Mouse (Mus musculus): ENCODE results near the gene Myt1l.

Myt1l gene

DNA sequence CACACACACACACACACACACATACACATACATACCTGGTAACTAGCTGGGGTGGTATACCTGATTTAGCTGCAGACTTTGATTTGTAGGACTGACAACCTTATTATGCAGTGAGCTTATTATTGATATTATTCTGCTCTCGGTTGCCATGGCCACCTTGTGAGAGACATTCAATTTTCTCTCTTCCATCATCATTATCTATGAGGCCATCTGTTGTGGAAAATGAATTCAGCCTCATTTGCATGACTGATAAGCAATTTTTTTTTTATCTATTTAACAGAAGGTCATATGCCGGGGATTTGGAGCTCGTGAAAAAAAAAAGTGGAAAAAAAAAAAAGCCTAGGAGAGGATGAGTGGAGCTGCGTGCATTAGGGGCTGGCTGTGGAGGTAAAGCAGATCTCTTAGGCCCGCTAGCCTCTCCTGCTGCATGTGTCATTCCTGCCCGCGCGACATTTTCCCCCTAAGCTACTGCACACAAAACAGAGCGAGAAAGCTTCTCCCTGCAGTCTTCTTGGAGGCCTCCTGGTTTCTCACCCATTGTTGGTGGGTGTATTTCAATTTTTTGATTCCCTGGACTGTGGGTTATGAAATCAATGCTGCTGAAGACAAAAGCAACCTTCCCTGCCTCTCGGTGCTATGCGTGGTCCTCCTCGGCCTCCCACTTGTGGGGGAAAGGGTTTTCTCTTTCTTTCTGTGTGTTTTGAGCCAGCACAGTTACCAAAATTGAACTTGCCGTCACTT is at the start of gene Myt1l:
Gene Myt1l, plus strand, starts transcription at position 354 of the 741 bp plus-strand sequence.
- DNase-seq (ENCODE audit: low read depth, low spot score): no peak

DNA sequence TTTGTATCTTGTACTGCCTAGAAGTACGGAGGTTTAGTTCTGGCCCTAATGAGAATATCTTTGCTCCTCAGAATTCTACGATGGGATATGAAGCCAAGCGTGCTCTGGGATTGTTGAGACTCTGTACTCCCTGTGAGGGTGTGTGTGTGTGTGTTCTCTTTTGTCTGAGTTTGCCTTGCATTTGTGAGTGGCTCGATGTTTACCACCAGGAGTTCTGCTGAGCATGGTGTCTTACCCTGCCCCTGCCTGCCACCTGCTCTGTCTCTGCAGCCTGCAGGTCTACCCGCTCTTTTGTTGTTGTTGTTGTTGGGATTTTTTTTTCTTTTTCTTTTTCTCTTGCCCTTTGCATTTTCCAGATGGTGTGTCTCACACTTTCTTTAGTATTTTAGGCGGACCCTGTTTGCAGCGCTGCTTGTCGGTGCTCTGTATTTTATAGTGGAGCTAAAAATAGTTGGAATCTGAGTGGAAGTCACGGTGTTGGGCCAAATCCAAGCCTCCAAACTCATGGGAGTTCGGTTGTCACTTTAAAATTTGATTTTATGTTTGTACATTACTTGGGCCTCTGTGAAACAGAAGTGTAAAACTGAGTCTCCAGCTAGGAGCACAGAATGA is 41.7 kb upstream of the Myt1l start:
- DNase-seq (ENCODE audit: low read depth, low spot score): no peak

DNA sequence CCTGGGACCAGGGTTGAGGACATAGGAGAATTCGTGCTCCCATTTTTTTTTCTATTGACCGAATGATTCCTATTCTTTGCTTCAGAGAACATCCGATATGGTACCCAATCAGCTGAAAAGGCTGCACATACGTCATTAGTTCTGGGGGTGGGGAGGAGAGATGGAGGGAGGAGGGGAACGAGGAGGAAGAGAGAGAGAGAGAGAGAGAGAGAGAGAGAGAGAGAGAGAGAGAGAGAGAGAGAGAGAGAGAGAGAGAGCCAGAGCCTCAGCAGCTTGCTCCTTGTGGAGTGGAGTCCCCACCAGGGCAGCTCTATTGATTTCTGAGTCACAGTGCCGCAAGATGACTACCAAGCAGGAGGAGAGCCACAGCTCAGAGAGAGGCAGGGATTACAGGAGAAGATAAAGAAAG is 1.9 kb upstream of the Myt1l start:
- DNase-seq (ENCODE audit: low read depth, low spot score): no peak

DNA sequence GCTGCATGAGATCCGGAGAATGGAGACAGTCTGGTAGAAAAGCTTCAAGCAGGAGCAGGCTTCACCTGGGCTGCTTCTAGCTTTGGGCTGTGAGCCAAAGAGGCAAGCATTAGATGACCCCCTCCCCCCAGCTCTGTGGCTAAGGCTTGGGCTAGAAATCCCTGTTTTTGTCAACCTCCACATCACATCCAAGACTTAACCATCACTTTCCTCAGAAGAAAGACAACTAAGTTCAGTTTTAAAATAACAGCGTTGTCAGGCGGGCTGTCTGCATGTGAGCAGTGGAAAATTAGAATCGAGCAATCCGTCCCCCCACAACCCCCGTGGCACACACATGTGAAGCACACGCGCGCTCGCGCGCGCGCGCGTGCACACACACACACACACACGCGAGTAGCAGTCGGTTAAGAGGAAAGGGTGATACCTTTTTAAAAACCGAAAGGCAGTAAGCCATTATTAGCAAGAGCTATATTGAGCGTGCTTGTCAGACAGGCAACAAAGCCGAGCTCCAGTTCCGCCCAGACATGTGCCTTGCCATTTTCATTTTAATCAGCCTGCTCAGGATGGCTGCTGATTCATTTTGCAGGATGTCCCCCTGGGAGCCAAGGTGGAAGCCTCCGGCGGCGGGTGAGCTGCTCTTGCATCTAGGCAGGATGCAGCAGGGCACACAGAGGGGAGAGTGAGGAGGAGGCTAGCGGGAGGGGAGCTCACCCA is 979 bp upstream of the Myt1l start:
- DNase-seq (ENCODE audit: low read depth, low spot score): no peak

DNA sequence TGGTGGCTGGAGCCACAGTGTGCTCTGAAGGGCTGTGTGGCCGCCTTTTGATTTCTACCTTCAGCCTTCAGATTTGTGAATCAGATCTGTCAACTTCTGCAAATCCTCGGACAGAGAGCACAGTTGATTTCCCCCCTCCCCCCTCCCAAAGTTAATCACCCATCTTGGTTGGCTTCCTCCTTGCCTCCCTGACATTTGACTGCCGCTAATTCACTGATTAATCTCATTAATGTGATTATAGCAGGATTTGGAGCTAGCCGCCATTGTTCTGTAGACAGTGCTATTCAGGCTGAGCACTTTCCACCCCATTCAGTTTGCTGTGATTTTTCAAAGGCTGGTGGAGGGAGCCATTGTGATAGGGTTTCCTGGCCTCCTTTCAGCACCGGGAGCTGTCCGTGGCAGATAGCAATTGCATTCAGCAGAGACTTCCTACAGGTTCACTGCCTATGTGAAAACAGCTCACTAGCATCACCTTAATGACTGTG is 2.1 kb downstream of the Myt1l start:
- DNase-seq (ENCODE audit: low read depth, low spot score): no peak

DNA sequence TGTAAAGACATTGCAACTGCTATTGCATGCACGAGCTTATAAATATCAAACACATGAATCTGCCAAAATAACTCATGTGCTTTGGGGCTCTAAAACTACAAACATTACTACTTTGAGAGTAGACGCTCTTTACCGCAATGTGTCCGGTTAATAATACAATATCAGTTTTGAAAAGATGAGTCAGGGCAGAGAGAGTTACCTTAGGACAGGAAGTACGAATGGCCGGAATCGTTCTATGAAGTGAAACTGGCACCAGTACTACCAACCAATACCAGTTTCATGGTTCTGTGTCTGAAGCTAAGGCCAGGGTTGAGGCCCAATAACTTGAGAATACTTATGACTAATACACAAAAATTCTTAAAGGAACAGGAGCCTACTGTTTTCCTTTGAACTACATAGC is 2.6 kb downstream of the Myt1l start:
- DNase-seq (ENCODE audit: low read depth, low spot score): no peak

DNA sequence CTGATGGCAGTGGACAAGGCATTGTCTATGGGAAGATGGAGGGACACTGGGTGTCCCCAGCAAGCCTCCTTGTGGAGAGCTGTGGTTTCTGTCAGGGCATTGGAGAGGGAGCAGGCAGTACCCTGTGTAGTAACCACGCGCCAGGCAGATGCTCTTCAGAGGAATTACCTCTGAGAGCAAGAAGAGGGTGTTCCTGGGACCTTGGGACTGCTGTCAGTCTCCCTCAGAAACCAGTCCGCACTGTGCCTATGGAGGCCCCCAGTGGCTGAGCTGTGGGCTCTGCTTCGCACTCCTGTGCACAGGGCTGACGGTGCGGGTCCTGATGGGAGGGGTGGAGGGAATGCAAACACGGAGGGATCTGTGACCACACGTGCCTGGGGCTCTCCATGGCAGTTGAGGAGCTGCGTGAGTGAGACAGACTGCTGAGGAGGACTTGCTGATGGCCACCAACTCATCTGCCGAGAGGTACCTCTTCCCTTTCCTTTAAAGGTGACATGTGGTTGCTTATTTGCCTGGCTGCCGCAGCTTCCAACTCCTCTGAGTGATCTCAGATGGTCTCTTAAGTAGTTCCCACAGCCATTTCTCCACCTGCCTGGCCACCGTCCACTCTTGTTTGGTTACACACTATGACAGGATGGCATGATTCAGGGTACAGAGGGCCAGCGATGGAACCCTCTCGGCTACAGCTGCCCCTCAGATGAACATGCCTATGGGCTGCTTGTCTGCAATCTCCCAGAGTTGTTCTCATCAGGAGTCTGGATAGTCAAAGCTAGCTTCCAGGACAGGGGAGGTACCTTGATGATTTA is 5.1 kb downstream of the Myt1l start:
- DNase-seq (ENCODE audit: low read depth, low spot score): no peak

DNA sequence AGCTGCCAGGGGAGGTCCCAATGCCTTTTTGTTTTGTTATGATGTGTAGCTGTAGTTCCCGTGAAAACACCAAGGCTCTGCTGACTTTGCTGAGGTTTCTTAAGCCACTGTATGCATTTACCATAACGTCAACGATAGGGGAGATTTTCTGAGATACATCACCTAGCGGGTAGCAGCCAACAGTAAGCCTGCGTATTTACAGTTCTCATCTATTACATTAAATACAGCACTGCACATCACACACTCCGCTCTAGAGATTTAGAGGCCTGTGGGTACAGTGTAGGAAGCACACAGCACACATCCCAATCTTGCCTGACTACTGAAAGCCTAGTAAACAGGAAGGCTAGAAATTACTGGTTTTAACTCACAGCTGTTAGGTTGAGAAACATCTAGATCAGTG is 6.1 kb downstream of the Myt1l start:
- no peak for DNase-seq (ENCODE audit: low read depth, low spot score)

DNA sequence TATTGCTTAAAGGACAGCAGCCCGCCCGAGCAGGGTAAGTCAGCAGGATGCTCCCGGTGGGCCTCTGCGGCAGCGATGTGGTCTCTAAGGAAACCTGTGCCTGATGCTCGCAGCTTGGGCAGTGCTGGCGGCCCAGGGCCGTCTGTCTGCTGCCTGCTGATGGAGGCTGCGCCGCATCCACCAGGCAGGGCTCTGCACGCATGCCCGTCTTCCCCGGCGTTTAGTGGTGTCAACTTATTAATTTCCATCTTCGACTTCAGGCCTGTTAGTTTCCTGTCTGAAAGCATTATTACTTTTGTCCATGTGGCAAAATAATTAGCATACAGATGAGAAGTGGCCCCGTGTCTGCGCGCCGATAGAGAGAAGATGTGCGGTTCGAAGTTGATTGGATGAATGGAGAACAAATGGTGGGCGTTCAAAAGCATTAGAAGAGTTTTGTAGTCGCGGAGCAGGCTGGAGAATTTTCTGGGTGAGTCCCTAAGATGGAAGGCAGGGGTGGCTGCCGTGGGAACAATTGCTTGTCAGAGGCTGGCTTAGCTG is 6.6 kb downstream of the Myt1l start:
- no peak for DNase-seq (ENCODE audit: low read depth, low spot score)

DNA sequence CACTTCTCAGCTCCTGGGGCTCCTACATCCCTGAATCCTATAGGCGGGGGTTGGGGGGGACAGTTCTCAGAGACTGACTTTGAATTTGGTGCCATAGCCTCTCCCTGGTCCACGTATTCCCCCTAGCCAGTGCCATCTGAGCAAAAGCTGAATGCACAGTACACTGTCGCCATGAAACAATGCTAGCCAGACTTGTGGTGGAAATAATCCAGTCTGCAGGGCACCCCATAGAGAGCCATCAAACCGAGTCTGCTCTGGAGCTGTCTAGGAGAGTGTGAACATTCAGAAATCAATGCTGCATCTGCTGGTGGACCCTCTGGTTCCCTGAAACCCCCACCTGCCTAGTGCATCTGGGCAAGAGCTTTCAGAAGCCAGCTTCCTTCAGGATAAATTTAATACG is 9.7 kb downstream of the Myt1l start:
- DNase-seq (ENCODE audit: low read depth, low spot score): no peak

DNA sequence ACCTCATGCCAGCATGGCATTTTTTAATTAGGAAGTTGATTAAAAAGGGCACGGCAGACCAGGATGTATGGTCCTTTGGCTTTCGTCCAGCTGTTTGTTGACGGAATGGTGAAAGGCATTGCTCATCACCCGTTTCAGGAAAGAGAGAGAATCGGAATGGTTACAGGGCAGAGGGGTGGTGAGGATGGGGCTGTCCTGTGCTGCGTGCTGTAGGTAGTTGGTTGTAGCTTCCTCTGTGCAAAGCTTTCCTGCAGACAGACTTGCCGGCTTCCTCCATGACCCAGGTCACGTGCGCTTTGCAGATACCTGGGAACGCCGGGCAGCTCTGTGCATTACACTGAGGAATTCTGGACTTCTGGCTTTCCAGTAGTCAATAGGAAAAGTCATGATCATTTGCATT is 10.3 kb downstream of the Myt1l start:
- no peak for DNase-seq (ENCODE audit: low read depth, low spot score)

DNA sequence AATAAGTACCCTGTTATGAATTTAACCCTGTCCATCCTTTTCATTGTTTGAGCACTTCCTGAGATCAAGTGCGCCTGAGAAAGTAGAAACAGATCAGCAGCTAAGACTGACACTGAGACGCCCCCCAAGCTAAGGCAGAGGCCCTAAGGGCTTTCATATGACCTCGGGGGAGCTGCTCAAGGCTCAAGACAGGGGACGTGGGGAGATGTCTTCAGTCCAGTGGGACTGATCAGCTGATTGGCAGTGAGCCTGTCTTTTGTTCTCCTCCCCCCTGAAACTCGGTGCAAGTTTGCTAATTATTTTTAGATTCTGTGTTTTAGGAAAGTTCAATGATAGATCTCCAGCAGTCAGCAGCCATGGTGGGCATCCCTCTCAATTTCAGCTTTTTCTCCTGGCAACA is 10.9 kb downstream of the Myt1l start:
- DNase-seq (ENCODE audit: low read depth, low spot score): no peak

DNA sequence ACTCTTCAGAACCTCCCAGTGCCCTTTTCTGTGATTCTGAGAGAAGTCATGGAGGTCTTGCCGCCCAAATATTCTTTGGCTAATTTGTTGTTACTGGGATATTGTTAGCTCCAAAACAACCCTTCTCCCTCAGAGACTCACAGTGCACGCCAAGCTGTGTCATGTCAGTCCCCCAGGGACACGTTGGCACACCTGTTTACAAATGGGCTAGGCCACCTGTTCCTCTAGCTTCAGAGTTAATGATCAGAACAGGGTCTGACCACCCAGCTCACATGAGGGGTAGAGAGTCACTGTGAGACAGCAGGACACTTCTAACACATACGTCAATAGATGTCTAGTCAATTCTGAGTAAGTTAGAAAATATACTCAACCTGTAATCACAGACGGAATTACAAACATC is 12.6 kb downstream of the Myt1l start:
- no peak for DNase-seq (ENCODE audit: low read depth, low spot score)

DNA sequence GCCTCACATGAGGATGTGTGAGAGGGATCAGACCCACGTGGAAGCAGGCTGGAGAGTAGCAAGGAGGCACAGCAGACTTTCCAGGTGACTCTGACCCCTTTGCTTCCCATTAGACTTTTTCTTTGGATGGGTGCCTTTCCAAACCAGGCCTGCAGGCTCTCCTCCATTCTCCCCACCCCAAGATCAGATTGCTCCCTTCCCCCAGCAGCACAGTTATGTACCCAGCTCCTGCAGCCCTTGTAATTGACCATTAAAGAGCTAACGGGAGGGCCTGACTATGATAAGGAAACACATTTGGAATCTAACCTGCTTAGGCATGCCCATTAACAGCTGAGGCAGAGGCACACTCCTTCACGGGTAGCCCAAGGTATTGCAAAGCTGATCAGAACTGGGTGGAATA is 17.9 kb downstream of the Myt1l start:
- DNase-seq (ENCODE audit: low read depth, low spot score): no peak

DNA sequence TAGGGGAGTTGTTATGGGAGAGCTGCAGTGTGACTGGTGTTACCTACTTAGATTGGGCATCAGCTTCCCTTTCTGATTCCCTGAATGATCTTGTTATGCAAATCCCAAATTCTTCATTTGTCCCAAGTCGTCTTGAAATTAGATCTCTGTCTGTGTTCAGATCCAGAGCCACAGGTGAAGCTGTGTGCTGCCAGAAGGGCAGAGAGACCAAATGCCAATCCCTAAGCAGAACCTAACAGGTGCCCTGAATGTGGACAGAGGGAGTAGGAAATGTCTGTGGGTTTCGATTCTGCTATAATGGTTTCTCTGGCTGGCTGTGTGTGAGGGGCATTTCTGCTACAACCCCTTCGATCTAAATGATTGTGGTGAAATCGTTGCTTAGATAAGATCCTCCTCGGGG is 18.9 kb downstream of the Myt1l start:
- no peak for DNase-seq (ENCODE audit: low read depth, low spot score)

DNA sequence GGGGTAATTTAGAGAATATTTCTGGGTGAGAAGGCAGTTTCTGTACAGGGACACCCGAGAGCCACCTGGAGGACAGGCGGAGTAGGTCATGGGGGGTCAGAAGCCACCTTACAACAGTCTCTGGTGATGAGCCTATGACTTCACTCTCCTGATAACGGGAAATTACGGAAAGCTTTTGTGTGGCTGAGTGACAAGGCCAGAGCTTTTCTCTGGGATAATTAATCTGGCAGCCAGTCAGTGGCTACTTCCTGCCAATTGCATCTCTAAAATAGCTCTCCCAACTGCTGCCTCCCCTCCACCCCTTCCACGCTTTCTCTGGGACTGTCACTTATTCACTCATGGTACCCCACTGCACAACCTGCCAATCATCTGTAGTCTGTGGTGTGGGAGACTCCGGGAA is 19.6 kb downstream of the Myt1l start:
- DNase-seq (ENCODE audit: low read depth, low spot score): no peak

DNA sequence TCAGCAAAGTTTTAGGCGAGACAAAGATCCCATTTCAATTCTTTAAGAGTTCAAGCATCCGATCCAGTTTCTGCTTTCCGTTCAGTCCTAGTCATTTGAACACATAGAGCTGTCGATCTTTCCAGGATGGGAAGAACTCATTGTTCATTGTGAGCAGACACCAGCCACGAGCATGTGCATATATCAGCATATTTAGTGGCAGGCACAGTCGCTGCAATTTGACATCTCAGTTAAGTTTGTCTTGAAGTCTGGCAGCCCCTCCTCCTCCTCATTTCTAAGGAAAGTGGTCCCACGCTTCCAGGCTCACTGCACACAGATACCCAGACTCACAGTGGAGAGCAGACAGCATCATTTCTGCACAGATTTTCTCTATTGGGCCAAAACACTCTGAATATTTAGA is 25.0 kb downstream of the Myt1l start:
- no peak for DNase-seq (ENCODE audit: low read depth, low spot score)

DNA sequence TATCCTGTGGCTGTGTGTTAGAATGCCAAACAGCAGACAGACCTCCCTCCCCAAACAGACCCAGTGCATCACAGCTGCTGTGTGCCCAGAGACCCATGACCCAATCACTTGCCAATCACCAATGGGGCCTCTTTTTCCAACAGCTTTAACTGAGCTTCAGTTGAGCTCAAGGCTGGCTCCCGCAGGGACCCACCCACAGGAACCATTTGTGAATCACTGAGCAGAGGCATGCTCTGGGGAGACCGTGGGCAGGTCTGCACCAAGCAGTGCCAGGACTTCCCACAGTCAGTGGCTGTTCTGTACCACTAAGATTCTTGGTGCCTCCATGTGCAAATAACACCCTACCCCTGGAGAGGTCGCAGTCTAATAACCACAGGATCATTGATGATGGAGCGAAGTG is 27.5 kb downstream of the Myt1l start:
- DNase-seq (ENCODE audit: low read depth, low spot score): no peak

DNA sequence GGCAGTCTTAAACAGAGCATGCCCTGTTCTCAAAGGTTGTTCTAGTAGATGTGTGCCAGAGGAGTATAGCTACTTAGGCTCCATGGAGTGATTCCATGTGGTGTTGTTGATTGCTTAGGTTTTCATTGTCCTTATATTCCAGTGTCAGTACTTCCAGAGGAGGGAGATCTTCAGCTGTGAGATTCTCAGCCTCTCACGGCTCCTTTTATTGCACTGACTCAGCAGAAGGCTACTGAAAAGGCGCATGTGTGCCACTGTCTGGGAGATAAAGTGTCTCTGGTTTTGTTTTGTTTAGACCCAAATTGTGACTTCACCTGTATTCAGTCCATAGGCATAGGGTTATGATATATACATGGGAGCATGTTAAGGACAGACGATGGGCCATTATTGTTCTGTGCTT is 28.2 kb downstream of the Myt1l start:
- DNase-seq (ENCODE audit: low read depth, low spot score): no peak

DNA sequence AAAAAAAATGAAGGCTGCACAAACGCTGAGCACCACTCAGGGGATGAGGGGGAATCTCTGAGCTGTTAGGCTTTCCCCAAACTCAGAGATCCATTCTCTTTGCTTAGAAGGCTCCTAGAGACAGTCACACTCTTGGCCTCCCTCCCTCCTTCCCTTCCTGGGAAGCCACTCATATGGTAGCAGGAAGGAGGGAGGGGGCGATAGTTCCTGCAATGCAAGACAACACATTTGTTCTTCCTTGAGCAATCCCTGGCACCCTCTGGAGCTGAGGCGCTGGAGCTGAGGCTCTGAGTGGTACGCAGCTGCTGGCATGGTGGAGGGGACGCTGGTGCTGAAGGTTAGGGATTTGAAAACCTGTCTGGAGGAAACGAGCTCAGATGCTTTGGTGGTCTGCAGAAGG is 28.7 kb downstream of the Myt1l start:
- no peak for DNase-seq (ENCODE audit: low read depth, low spot score)

DNA sequence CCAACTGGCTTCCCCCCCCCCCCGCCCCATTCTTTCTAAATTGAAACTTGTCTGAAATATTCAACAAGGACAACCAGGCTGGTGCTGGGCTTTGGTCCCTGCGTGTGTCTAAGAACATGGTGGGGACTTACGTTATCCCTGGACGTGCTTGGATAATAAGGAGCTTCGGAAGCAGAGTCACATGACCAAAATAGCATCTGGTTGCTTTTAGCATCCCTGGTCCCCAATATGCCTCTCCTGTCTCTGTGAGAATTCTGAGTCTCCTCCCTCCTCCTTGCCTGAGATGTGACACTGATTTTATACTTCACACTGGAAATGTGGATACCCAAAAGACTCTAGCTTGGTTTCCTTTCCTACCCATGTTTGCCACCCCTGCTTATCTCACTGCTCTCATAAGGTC is 31.6 kb downstream of the Myt1l start:
- DNase-seq (ENCODE audit: low read depth, low spot score): no peak

DNA sequence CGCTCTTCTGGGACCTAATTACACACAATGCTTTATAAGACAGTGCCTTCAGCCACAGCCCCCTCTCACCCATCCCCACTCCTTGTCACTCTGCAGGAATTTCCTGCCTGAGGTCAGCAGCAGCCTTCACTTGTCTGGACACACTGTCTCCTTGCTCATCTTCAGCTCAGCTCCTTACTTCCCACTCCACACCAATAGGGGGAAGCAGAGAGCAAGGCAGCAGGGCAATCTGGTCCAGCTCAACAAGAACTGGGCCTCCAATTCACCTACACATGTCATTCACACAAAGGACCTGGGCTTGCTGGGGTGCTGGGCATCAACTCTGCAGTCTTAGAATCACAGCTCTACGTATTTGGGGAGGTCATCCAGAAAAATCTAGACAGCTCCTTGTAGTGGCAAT is 33.0 kb downstream of the Myt1l start:
- no peak for DNase-seq (ENCODE audit: low read depth, low spot score)
